Mouse (Mus musculus): Measurements from ENCODE around the gene Fgfr4. TPM values are rescaled to one million over a fixed set of nuclear protein-coding genes. Genes with fewer than 3 reads are reported as not detected.
"Not testable (repeated sequence)": the region's sequence is repeated elsewhere in the genome, so short reads cannot be mapped to it uniquely, and the experiment has no call there.

Fgfr4 gene
- polyA plus RNA-seq, 1 experiment from 2014 or later, result 6.9 TPM

DNA sequence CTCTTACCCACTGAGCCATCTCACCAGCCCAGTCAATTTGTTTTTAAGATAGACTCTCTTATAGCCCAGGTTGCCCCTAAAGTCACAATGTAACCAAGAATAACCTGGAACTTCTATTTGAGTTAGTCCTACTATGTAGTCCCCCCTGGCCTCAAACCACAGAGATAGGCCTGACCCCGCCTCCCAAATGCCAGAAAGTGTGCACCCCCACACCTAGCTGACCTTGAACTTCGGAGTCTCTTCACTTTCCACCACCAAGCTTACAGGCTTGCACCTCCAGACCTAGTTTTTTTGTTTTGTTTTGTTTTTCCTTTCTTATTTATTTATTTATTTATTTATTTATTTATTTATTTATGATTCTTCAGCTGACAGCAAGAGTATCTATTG, 29.3 kb downstream of the Fgfr4 start:
- WGBS (ENCODE audit: insufficient replicate concordance), result 53% methylated on average over 2 of the region's 2 CpGs
- Histone ChIP-seq H3K4me3 (ENCODE audit: low read depth, low read length) (peak overlapping the region; percentile 57), H3K9ac (ENCODE audit: low read depth, low read length) (no peak overlapping the region), H3K27ac (ENCODE audit: low read length) (peak overlapping the region; percentile 48), H3K4me1 (ENCODE audit: control insufficient read depth, low read depth, low read length) (peaks cover 15% of the 10 kb centered on the region), H3K4me2 (ENCODE audit: low read depth, low read length) (peak overlapping the region; percentile 72), H3K36me3 (ENCODE audit: control insufficient read depth, insufficient read depth) (no peaks in the 10 kb centered on the region), H3K9me3 (replicated peaks; ENCODE audit: control insufficient read depth, low read length) (no peaks in the 10 kb centered on the region), H3K27me3 (ENCODE audit: control insufficient read depth, insufficient read depth, low read depth, low read length) (no peaks in the 10 kb centered on the region)
- no peak for ATAC-seq (ENCODE audit: low read depth)

DNA sequence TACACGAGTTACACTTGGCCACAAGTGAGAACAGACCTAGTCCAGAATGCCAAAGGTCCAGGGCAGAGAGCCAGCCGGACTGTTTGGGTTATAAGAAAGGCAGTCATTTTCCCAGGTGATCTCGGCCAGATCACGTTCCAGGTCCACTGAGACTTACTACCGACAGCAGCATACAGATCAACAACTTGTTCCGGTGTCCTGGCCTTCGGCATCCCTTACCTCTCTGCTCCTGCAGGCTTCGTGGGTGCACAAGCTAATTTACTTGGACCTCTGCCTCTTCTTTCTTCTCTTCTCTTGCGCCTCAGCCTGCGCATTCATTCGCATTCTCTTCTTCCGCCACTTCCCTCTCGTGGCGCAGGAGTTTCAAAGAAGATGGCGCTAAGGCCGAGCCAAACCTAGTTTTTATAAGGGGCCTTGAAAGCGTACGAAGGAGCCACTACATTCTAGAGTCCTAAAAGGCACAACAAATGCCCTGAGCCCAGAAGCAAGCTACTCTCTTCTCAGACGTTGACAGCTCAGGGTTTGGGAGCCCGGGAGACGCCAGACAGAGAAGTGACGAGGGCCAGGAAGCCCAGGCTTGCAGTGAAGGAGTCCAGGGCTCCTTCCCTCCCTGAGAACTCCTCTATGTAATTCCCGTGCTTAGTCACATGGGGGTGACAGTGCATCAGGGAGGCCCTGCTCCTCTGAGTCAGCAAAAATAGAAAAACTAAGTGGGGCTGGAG, 29.9 kb downstream of the Fgfr4 start:
- Histone ChIP-seq H3K4me2 (ENCODE audit: low read depth, low read length) (peak overlapping the region; percentile 72), H3K4me1 (ENCODE audit: control insufficient read depth, low read depth, low read length) (peaks cover 15% of the 10 kb centered on the region), H3K9me3 (replicated peaks; ENCODE audit: control insufficient read depth, low read length) (no peaks in the 10 kb centered on the region), H3K36me3 (ENCODE audit: control insufficient read depth, insufficient read depth) (no peaks in the 10 kb centered on the region), H3K27ac (ENCODE audit: low read length) (peak overlapping the region; percentile 48), H3K4me3 (ENCODE audit: low read depth, low read length) (peak overlapping the region; percentile 57), H3K27me3 (ENCODE audit: control insufficient read depth, insufficient read depth, low read depth, low read length) (no peaks in the 10 kb centered on the region), H3K9ac (ENCODE audit: low read depth, low read length) (peak overlapping the region; percentile 60)
- WGBS (ENCODE audit: insufficient replicate concordance), result 8% methylated on average over 23 of the region's 23 CpGs
- ATAC-seq (ENCODE audit: low read depth), result peak; percentile 88

DNA sequence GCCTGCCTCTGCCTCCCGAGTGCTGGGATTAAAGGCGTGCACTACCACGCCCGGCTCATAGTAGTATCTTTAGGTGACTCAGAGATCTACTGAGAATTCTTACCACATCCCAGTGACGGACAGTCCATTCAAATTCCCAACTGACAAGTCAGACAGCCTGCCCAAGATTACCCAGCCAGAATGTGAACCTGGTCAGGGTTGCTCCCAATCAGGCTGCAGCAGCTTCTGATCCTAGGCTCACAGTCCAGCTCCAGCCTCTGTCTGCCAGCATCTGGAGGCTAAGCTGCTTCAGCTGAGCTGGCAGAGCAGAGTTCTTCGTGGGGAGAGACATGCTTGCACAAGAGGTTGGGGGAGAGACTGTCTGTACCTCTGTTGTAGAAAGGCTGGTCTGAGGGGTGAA, 30.9 kb downstream of the Fgfr4 start:
- no peak for ATAC-seq (ENCODE audit: low read depth)
- Histone ChIP-seq H3K27me3 (ENCODE audit: control insufficient read depth, insufficient read depth, low read depth, low read length) (no peaks in the 10 kb centered on the region), H3K4me2 (ENCODE audit: low read depth, low read length) (no peak overlapping the region), H3K9me3 (replicated peaks; ENCODE audit: control insufficient read depth, low read length) (no peaks in the 10 kb centered on the region), H3K36me3 (ENCODE audit: control insufficient read depth, insufficient read depth) (no peaks in the 10 kb centered on the region), H3K4me3 (ENCODE audit: low read depth, low read length) (no peak overlapping the region), H3K9ac (ENCODE audit: low read depth, low read length) (no peak overlapping the region), H3K4me1 (ENCODE audit: control insufficient read depth, low read depth, low read length) (peaks cover 15% of the 10 kb centered on the region), H3K27ac (ENCODE audit: low read length) (0 out of 2 replicates have a peak overlapping the region, but pooled peaks have one; percentile 53)
- WGBS (ENCODE audit: insufficient replicate concordance), result 65% methylated on average over 6 of the region's 6 CpGs

DNA sequence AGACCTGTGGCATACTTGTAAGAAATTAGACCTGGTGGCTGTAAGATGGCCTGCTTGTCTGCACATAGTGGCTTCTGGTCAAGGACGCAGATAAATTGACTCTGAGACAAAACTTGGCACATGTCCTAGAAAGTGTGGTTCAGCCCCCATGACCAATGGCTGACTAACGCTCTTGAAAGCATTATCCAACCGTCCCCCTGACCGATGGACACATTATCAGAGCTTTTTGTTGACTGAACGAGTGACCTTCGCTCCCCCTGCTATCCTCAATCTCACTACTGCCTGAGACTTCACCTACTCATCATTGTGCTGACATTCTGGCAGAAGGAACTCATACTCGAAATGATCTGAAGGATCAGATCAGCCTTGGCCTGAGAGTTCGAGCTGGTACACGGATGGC, 34.6 kb downstream of the Fgfr4 start:
- ATAC-seq (ENCODE audit: low read depth); H3K9me3 ChIP-seq (replicated peaks; ENCODE audit: control insufficient read depth, low read length); H3K27me3 ChIP-seq (ENCODE audit: control insufficient read depth, insufficient read depth, low read depth, low read length); H3K27ac ChIP-seq (ENCODE audit: low read length); H3K4me2 ChIP-seq (ENCODE audit: low read depth, low read length); H3K4me3 ChIP-seq (ENCODE audit: low read depth, low read length); H3K36me3 ChIP-seq (ENCODE audit: control insufficient read depth, insufficient read depth); H3K9ac ChIP-seq (ENCODE audit: low read depth, low read length): not testable (repeated sequence)
- WGBS (ENCODE audit: insufficient replicate concordance), result 30% methylated on average over 3 of the region's 9 CpGs
- H3K4me1 ChIP-seq (ENCODE audit: control insufficient read depth, low read depth, low read length), result peaks cover 29% of the 10 kb centered on the region

DNA sequence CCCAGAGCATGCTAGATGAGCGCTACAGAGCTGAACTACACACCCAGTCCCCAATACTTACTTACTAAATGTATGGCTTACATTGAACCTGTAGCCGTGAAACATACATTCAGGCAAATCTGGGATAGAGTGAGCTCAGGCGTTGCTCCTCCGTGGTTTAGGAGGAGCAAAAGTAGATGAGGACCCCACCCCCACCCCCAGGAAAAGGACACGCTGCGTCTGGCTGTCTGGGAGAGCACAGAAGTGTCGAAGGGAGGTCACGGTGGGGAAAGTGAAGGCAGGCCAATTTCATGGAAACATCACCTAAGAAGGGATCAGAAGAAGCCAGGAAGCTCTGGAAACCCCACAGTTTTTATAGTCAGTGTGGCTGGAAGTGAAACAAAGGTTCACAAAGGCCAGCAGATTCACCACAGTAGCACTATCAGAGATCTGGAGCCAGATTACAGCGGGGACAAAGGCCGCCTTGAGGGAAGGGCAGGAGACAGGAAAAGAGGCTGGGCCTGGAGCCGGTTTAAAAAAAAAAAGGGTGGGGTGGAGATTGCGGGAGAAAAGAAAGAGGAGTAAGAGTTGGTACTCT, 37.2 kb downstream of the Fgfr4 start:
- 7% methylated on average over 12 of the region's 12 CpGs for WGBS (ENCODE audit: insufficient replicate concordance)
- Histone ChIP-seq H3K9me3 (replicated peaks; ENCODE audit: control insufficient read depth, low read length) (no peaks in the 10 kb centered on the region), H3K4me1 (ENCODE audit: control insufficient read depth, low read depth, low read length) (peaks cover 17% of the 10 kb centered on the region), H3K4me2 (ENCODE audit: low read depth, low read length) (peak overlapping the region; percentile 98), H3K4me3 (ENCODE audit: low read depth, low read length) (peak overlapping the region; percentile 70), H3K27me3 (ENCODE audit: control insufficient read depth, insufficient read depth, low read depth, low read length) (no peaks in the 10 kb centered on the region), H3K9ac (ENCODE audit: low read depth, low read length) (peak overlapping the region; percentile 71), H3K27ac (ENCODE audit: low read length) (peak overlapping the region; percentile 90), H3K36me3 (ENCODE audit: control insufficient read depth, insufficient read depth) (no peaks in the 10 kb centered on the region)
- peak; percentile 44 for ATAC-seq (ENCODE audit: low read depth)

DNA sequence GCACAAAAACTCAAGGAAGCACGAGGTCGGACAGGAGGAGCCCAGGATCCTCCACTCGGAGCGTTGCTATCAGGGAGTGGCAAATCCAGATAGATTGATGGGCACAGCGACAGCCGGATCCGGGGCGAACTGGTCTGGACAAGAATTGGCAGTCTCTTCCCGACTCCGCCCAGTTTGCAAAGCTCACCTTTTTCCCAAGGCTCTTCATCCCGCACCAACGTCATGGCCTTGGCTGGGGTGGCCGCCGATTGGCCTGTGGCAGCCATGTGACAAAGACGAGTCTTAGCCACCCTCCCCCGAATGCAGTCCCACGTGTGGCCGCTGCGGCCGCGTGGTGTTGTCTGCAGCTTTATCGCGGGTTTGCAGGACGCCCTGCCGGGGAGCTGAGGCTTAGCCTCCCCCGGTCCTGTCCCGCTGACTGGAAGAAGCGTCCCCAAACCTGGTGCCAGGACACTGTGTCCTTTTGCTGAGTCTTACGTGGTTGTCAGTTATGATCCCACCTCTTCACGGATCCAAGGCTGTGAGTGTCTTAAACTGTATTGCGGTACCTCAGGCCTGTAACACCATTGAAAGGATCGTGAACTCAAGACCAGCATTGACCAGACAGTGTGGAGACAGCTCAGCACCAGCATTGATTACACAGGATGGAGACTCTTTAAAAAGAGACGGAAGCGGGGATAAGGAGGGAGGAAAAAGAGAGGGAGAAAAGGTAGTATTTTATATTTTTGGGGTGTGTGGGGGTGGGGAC, 37.9 kb downstream of the Fgfr4 start:
- Histone ChIP-seq H3K9ac (ENCODE audit: low read depth, low read length) (peak overlapping the region; percentile 71), H3K4me1 (ENCODE audit: control insufficient read depth, low read depth, low read length) (peaks cover 17% of the 10 kb centered on the region), H3K27me3 (ENCODE audit: control insufficient read depth, insufficient read depth, low read depth, low read length) (no peaks in the 10 kb centered on the region), H3K36me3 (ENCODE audit: control insufficient read depth, insufficient read depth) (no peaks in the 10 kb centered on the region), H3K9me3 (replicated peaks; ENCODE audit: control insufficient read depth, low read length) (no peaks in the 10 kb centered on the region), H3K27ac (ENCODE audit: low read length) (peak overlapping the region; percentile 90), H3K4me2 (ENCODE audit: low read depth, low read length) (peak overlapping the region; percentile 98), H3K4me3 (ENCODE audit: low read depth, low read length) (peak overlapping the region; percentile 70)
- 1% methylated on average over 34 of the region's 34 CpGs for WGBS (ENCODE audit: insufficient replicate concordance)
- ATAC-seq (ENCODE audit: low read depth), result peak; percentile 99

DNA sequence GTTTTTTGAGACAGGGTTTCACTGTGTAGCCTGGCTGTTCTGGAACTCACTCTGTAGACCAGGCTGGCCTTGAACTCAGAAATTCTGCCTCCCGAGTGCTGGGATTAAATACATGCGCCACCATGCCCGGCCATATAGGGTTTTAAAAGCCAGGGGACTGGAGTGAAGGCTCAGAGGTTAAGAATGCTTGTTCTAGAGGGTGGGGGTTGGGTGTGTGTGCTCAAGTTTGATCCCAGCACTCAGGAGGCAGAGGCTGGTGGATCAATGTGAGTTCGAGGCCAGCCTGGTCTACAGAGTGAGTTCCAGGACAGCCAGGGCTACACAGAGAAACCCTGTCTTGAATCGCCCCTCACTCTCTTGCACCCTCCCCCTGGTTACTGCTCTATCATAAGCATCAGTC, 39.1 kb downstream of the Fgfr4 start:
- Histone ChIP-seq H3K9ac (ENCODE audit: low read depth, low read length) (no peak overlapping the region), H3K9me3 (replicated peaks; ENCODE audit: control insufficient read depth, low read length) (no peaks in the 10 kb centered on the region), H3K36me3 (ENCODE audit: control insufficient read depth, insufficient read depth) (no peaks in the 10 kb centered on the region), H3K4me1 (ENCODE audit: control insufficient read depth, low read depth, low read length) (peaks cover 17% of the 10 kb centered on the region), H3K27me3 (ENCODE audit: control insufficient read depth, insufficient read depth, low read depth, low read length) (no peaks in the 10 kb centered on the region), H3K4me2 (ENCODE audit: low read depth, low read length) (no peak overlapping the region), H3K27ac (ENCODE audit: low read length) (no peak overlapping the region), H3K4me3 (ENCODE audit: low read depth, low read length) (no peak overlapping the region)
- 75% methylated on average over 5 of the region's 5 CpGs for WGBS (ENCODE audit: insufficient replicate concordance)
- ATAC-seq (ENCODE audit: low read depth), result no peak

DNA sequence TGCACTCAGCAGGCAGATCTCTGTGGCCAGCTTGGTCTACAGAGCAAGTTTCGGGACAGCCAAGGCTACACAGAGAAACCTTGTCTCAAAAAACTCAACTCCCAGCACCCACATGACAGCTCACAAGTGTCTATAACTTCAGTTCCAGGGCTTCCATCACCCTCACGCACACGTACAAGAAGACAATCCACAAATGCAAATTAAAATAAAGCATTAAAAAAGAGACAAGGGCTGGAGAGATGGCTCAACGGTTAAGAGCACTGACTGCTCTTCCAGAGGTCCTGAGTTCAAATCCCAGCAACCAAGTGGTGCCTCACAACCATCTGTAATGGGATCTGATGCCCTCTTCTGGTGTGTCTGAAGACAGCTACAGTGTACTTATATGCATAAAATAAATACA, 50.3 kb downstream of the Fgfr4 start:
- 73% methylated on average over 4 of the region's 4 CpGs for WGBS (ENCODE audit: insufficient replicate concordance)
- H3K9ac ChIP-seq (ENCODE audit: low read depth, low read length); H3K27me3 ChIP-seq (ENCODE audit: control insufficient read depth, insufficient read depth, low read depth, low read length); ATAC-seq (ENCODE audit: low read depth); H3K4me2 ChIP-seq (ENCODE audit: low read depth, low read length); H3K9me3 ChIP-seq (replicated peaks; ENCODE audit: control insufficient read depth, low read length); H3K4me3 ChIP-seq (ENCODE audit: low read depth, low read length); H3K36me3 ChIP-seq (ENCODE audit: control insufficient read depth, insufficient read depth); H3K4me1 ChIP-seq (ENCODE audit: control insufficient read depth, low read depth, low read length); H3K27ac ChIP-seq (ENCODE audit: low read length): not testable (repeated sequence)

DNA sequence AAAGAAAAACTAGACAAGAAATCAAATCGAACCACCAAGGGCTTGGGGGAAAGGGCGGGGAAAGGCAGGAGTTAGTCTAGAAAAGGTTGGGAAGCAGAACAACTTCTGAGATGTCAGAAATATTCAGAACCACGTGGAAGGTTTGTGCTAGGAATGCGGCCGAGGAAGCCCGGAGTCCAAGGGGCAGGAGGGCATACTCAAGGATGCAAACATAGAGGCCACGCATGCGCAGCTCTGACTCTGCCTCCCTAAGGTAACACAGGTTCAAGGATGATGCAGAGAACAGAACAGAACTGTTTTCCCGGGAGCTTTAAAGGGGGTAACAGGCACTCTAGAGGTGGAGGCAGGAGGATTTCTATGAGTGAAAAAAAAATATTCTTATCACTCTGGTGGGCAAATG, 51.3 kb downstream of the Fgfr4 start:
- WGBS (ENCODE audit: insufficient replicate concordance), result 69% methylated on average over 9 of the region's 9 CpGs

More for the DNA sequence above, 51.3 kb downstream of the Fgfr4 start:
- H3K4me2 ChIP-seq (ENCODE audit: low read depth, low read length), result no peak overlapping the region
- H3K4me3 ChIP-seq (ENCODE audit: low read depth, low read length), result no peak overlapping the region
- no peaks in the 10 kb centered on the region for H3K36me3 ChIP-seq (ENCODE audit: control insufficient read depth, insufficient read depth)
- no peak overlapping the region for H3K9ac ChIP-seq (ENCODE audit: low read depth, low read length)
- no peak overlapping the region for H3K27ac ChIP-seq (ENCODE audit: low read length)
- H3K4me1 ChIP-seq (ENCODE audit: control insufficient read depth, low read depth, low read length), result peaks cover 2% of the 10 kb centered on the region; the same call in 1 of the 2 replicates
- no peaks in the 10 kb centered on the region for H3K27me3 ChIP-seq (ENCODE audit: control insufficient read depth, insufficient read depth, low read depth, low read length)
- no peak for ATAC-seq (ENCODE audit: low read depth)
- H3K9me3 ChIP-seq (replicated peaks; ENCODE audit: control insufficient read depth, low read length), result no peaks in the 10 kb centered on the region

All from liver, embryonic 16.5 days (tissue).